23 mouse cellular contexts compared by ENCODE assay signal in genomic region chr5:131117391-131118040, GRCm38 (mm10).
DNase-seq lines count a peak whose midpoint lies in the region; ATAC-seq lines count a peak whose summit lies in the region.
"Had no signal": no experiment of that assay in that cellular context is flagged by ENCODE, and none has a peak within 500 bp of the region (broad histone marks: within the 10 kb centered on the region; RNA-seq: fewer than 3 reads in every experiment).

No protein-coding gene starts in this region.

- ATAC-seq in cerebellum, adult (ENCODE audit: insufficient number of reproducible peaks, low FRiP score, low TSS enrichment), result no peak
- ATAC-seq: CD4-positive, CD25-positive, alpha-beta regulatory T cell, adult 4 months; forebrain, embryonic 14.5 days; inflammation-experienced regulatory T-cells, adult 6 months; lung, postnatal 0 days had no signal

- peak; percentile 47 for DNase-seq in cerebellum, adult 9-10 months
- peak; percentile 4 for DNase-seq in right cerebral cortex, adult 18-20 months
- DNase-seq in right cerebral cortex, postnatal 25 days, result no peak
- DNase-seq in cerebellum, postnatal 14 days, result peak; percentile 16 to 24
- no peak for DNase-seq in urinary bladder, postnatal 10 days (ENCODE audit: low spot score)
- no peak for DNase-seq in c-Kit-positive CD71-positive TER-119-positive erythroid progenitor cells, embryonic 14.5 days (ENCODE audit: low spot score)
- DNase-seq: adrenal gland, postnatal 14 days; gastrocnemius, adult 2 months; gastrocnemius, postnatal 36 days; heart, adult 2 months; heart, postnatal 10 days; kidney, adult 11 months; kidney, postnatal 25 days; liver, embryonic 13.5 days; lung, adult 18-20 months; lung, postnatal 4 days; thymus, adult 18-20 months; thymus, postnatal 36 days had no signal

Comparison
In these comparisons a context has a peak if more than half of its experiments do, and no peak if none do; other contexts are left out.
1. DNase-seq: peak in cerebellum, adult 9-10 months (single experiment), right cerebral cortex, adult 18-20 months (single experiment) and cerebellum, postnatal 14 days (2 of 2); none in right cerebral cortex, postnatal 25 days (single experiment), urinary bladder, postnatal 10 days (single experiment) and c-Kit-positive CD71-positive TER-119-positive erythroid progenitor cells, embryonic 14.5 days (single experiment).